Mouse (Mus musculus) embryonic fibroblast, embryonic 13.5 days (primary cell): Measurements from ENCODE around the gene Ptprr.

Experiments
- CTCF ChIP-seq: IDR thresholded peaks from 2 replicates; pipeline ENCODE4 v1.5.1; 2011; ENCODE audit warnings: mild to moderate bottlenecking, control low read depth, low read length, moderate library complexity, borderline replicate concordance; ENCODE audit not compliant: insufficient read depth
- POLR2A ChIP-seq: IDR thresholded peaks from 2 replicates; pipeline ENCODE4 v1.6.1; 2011; ENCODE audit warnings: low read depth, mild to moderate bottlenecking, control low read depth, low read length, moderate library complexity

GRCm38 (mm10) chr10:116296439-116296838 lies 278.4 kb downstream of the Ptprr start:
- TF ChIP-seq CTCF, result no peak
- no peak for TF ChIP-seq POLR2A
